ENCODE assay signal across 21 mouse cellular contexts in the genomic region with DNA sequence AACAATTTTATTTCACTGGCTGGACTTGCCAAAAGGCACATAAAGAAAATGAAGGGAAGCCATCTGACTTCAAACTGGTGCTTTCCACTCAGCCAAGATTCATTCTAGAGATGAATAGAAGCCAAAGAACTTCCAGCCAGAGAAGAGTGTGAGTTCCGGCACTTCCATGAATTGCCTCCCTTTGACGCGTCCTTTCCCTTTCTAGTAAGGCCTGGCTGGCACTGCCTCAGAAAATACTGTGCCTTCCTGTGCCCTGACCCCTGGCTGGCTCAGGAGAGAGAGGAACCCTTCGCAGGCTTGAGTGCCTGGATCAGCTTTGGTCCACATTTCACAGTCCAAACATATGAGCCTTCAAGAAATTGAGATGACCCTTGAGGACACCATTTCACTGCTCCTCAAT. TPM values are rescaled to one million over a fixed set of nuclear protein-coding genes. Genes with fewer than 3 reads are reported as not detected.
DNase-seq lines count a peak whose midpoint lies in the region; ATAC-seq and TF ChIP-seq lines count a peak whose summit lies in the region.
"Had no signal": no experiment of that assay in that cellular context is flagged by ENCODE, and none has a peak within 500 bp of the region (broad histone marks: within the 10 kb centered on the region; RNA-seq: fewer than 3 reads in every experiment).

No protein-coding gene starts in this region.

- peaks cover 43% of the 10 kb centered on the region for H3K4me1 ChIP-seq in kidney, embryonic 16.5 days (ENCODE audit: insufficient read depth, low read length)
- H3K4me1 ChIP-seq in lung, postnatal 0 days (ENCODE audit: insufficient read depth, low read depth, low read length): 0 out of 2 replicates have a peak, but pooled peaks cover 4% of the 10 kb centered on the region

- no peak overlapping the region for H3K9ac ChIP-seq in kidney, embryonic 16.5 days (replicated peaks; ENCODE audit: low read length)
- H3K9ac ChIP-seq in lung, postnatal 0 days (replicated peaks; ENCODE audit: low read depth): no peak overlapping the region
- H3K9ac ChIP-seq: embryonic facial prominence, embryonic 13.5 days; forebrain, embryonic 12.5 days; hindbrain, embryonic 15.5 days; lung, embryonic 15.5 days; neural tube, embryonic 15.5 days had no signal

- no peaks in the 10 kb centered on the region for H3K9me3 ChIP-seq in kidney, embryonic 16.5 days (ENCODE audit: low read length)
- no peaks in the 10 kb centered on the region for H3K9me3 ChIP-seq in lung, postnatal 0 days (ENCODE audit: low read length)
- H3K9me3 ChIP-seq: embryonic facial prominence, embryonic 13.5 days; forebrain, embryonic 12.5 days; hindbrain, embryonic 15.5 days; lung, embryonic 15.5 days; midbrain, embryonic 10.5 days; neural tube, embryonic 15.5 days had no signal

- DNase-seq in cerebellum, postnatal 25 days: peak; percentile 25 to 36
- peak; percentile 45 for DNase-seq in kidney, adult 11 months
- peak; percentile 45 for DNase-seq in lung, postnatal 0 days (ENCODE audit: low spot score)
- no peak for DNase-seq in lung, postnatal 14 days
- DNase-seq in kidney, postnatal 14 days: peak; percentile 50
- DNase-seq: adrenal gland, adult 2 months; heart, adult 2 months; retina, postnatal 1 day; spleen, adult 18-20 months; thymus, postnatal 25 days had no signal

- TF ChIP-seq EP300 in lung, postnatal 0 days (IDR thresholded peaks at IDR 0.05): no peak

- H3K36me3 ChIP-seq in kidney, embryonic 16.5 days (ENCODE audit: insufficient read depth, low read length): no peaks in the 10 kb centered on the region
- H3K36me3 ChIP-seq in lung, postnatal 0 days (ENCODE audit: insufficient read depth, low read length): no peaks in the 10 kb centered on the region
- H3K36me3 ChIP-seq: embryonic facial prominence, embryonic 13.5 days; forebrain, embryonic 12.5 days; hindbrain, embryonic 15.5 days; lung, embryonic 15.5 days; midbrain, embryonic 10.5 days; neural tube, embryonic 15.5 days had no signal

- no peak for TF ChIP-seq CTCF in lung, postnatal 0 days (IDR thresholded peaks at IDR 0.05)

- no peak overlapping the region for H3K4me3 ChIP-seq in kidney, embryonic 16.5 days (ENCODE audit: low read length)
- H3K4me3 ChIP-seq in lung, postnatal 0 days (ENCODE audit: low read depth, low read length): no peak overlapping the region
- H3K4me3 ChIP-seq: embryonic facial prominence, embryonic 13.5 days; forebrain, embryonic 12.5 days; heart, adult 2 months; hindbrain, embryonic 15.5 days; lung, embryonic 15.5 days; midbrain, embryonic 10.5 days; neural tube, embryonic 15.5 days had no signal

- no peak overlapping the region for H3K27ac ChIP-seq in kidney, embryonic 16.5 days (ENCODE audit: low read length)
- no peak overlapping the region for H3K27ac ChIP-seq in lung, postnatal 0 days (ENCODE audit: low read length)
- H3K27ac ChIP-seq: embryonic facial prominence, embryonic 13.5 days; forebrain, embryonic 12.5 days; heart, adult 2 months; hindbrain, embryonic 15.5 days; lung, embryonic 15.5 days; midbrain, embryonic 10.5 days; neural tube, embryonic 15.5 days had no signal

- 56% methylated on average over 4 of the region's 4 CpGs for WGBS in kidney, embryonic 16.5 days
- 42% methylated on average over 4 of the region's 4 CpGs for WGBS in lung, postnatal 0 days

- ATAC-seq in cerebellum, adult (ENCODE audit: insufficient number of reproducible peaks, low FRiP score, low TSS enrichment): no peak
- ATAC-seq in kidney, embryonic 16.5 days (ENCODE audit: low FRiP score, low TSS enrichment): no peak
- no peak for ATAC-seq in lung, postnatal 0 days
- no peak for ATAC-seq in erythroid progenitor cell, adult 5-6 weeks (replicated peaks; ENCODE audit: low FRiP score, poor library complexity, severe bottlenecking)

- no peak overlapping the region for H3K4me2 ChIP-seq in kidney, embryonic 16.5 days (replicated peaks; ENCODE audit: low read depth, low read length)
- H3K4me2 ChIP-seq in lung, postnatal 0 days (replicated peaks; ENCODE audit: low read depth, low read length): no peak overlapping the region; the same call in 1 of the 2 replicates
- H3K4me2 ChIP-seq: embryonic facial prominence, embryonic 13.5 days; forebrain, embryonic 12.5 days; hindbrain, embryonic 15.5 days; neural tube, embryonic 15.5 days had no signal

- H3K27me3 ChIP-seq in kidney, embryonic 16.5 days (ENCODE audit: insufficient read depth, low read length): peaks cover 39% of the 10 kb centered on the region
- H3K27me3 ChIP-seq in lung, postnatal 0 days (replicated peaks; ENCODE audit: insufficient read depth, low read length): peaks cover 14% of the 10 kb centered on the region; the same call in 1 of the 2 replicates

RNA-seq across cellular contexts. Expression of a gene that starts 2.8 kb away (rescaled TPM):
- polyA plus RNA-seq in kidney, embryonic 16.5 days (2015; fragmentation: Nextera tagmentation; extraction: Ambion mirVana): 1.4 and 1.7 TPM in 2 replicates
- polyA plus RNA-seq in lung, postnatal 0 days (2015; fragmentation: Nextera tagmentation; extraction: Ambion mirVana): 1.2 and 1.3 TPM in 2 replicates
- not detected in 2 replicates for total RNA-seq in erythroid progenitor cell, adult 5-6 weeks (2015; ENCODE audit: low replicate concordance)
- not detected in 2 replicates for total RNA-seq in erythroid progenitor cell, adult 5-6 weeks (2017; ENCODE audit: low replicate concordance)
- total RNA-seq: common myeloid progenitor, adult 5-6 weeks had no signal
- polyA plus RNA-seq: adrenal gland, adult 2 months; heart, postnatal 0 days; hindbrain, embryonic 15.5 days; neural tube, embryonic 15.5 days had no signal

RNA-seq across cellular contexts. Expression of a gene that starts 51.2 kb away (rescaled TPM):
- 216 and 232 TPM in 2 replicates for polyA plus RNA-seq in kidney, embryonic 16.5 days (2015; fragmentation: Nextera tagmentation; extraction: Ambion mirVana)
- polyA plus RNA-seq in lung, postnatal 0 days (2015; fragmentation: Nextera tagmentation; extraction: Ambion mirVana): 49.1 and 58.6 TPM in 2 replicates
- 14.7 and 22.3 TPM in 2 replicates for total RNA-seq in erythroid progenitor cell, adult 5-6 weeks (2015; ENCODE audit: low replicate concordance)
- 5.4 and 9.0 TPM in 2 replicates for total RNA-seq in erythroid progenitor cell, adult 5-6 weeks (2017; ENCODE audit: low replicate concordance)
